Mouse (Mus musculus): Measurements from ENCODE around the gene Med23. TPM values are rescaled to one million over a fixed set of nuclear protein-coding genes. Genes with fewer than 3 reads are reported as not detected.

Med23 gene
- 9.7 TPM for polyA plus RNA-seq (2012; fragmentation: generic; extraction: Trizol)

- Histone ChIP-seq H3ac (ENCODE audit: control insufficient read depth, insufficient read length) (peak within 1 kb of the TSS; percentile 36), H3K27me3 (ENCODE audit: control insufficient read depth, insufficient read depth, insufficient read length) (no peaks in the 10 kb centered on the region), H3K4me2 (ENCODE audit: low read depth) (peak within 1 kb of the TSS; percentile 99), H3K79me2 (ENCODE audit: control insufficient read depth, insufficient read depth) (peaks cover 9% of the 10 kb centered on the region), H3K4me3 (peak within 1 kb of the TSS; percentile 54), H3K36me3 (ENCODE audit: control insufficient read depth, insufficient read depth) (peaks cover 14% of the 10 kb centered on the region)
- TF ChIP-seq REST (IDR thresholded peaks at IDR 0.05; ENCODE audit: insufficient read depth, insufficient read length) (no peak), POLR2A (IDR thresholded peaks at IDR 0.05; ENCODE audit: insufficient read length, low read depth) (peak; percentile 63), TCF12 (IDR thresholded peaks at IDR 0.05; ENCODE audit: insufficient read depth, poor library complexity, severe bottlenecking) (no peak), MYOD1 (IDR thresholded peaks at IDR 0.05; ENCODE audit: control insufficient read depth in 1 of 3, insufficient read length in 2 of 3, low read depth in 2 of 3) (no peak), MAX (IDR thresholded peaks at IDR 0.05; ENCODE audit: low read depth) (no peak), CEBPB (IDR thresholded peaks at IDR 0.05; ENCODE audit: insufficient read depth, poor library complexity, severe bottlenecking) (no peak), POLR2AphosphoS2 (IDR thresholded peaks at IDR 0.05; ENCODE audit: insufficient read length, low read depth) (peak; percentile 57), MYOG (IDR thresholded peaks at IDR 0.05; ENCODE audit: control insufficient read depth in 1 of 3, insufficient read depth in 1 of 3, insufficient read length in 2 of 3, low read depth in 2 of 3) (peak in 1 of 3 experiments; percentile 56), TCF3 (IDR thresholded peaks at IDR 0.05; ENCODE audit: insufficient read length, low read depth) (no peak), SRF (IDR thresholded peaks at IDR 0.05; ENCODE audit: control insufficient read depth, insufficient read length, low read depth) (no peak), USF1 (IDR thresholded peaks at IDR 0.05; ENCODE audit: low read depth) (no peak), E2F4 (IDR thresholded peaks at IDR 0.05; ENCODE audit: insufficient read depth) (peak; percentile 62)
Measured at GRCm38 (mm10) chr10:24869760-24870290, at the start of gene Med23. Med23 (plus strand) TSS chr10:24869986.

DNA sequence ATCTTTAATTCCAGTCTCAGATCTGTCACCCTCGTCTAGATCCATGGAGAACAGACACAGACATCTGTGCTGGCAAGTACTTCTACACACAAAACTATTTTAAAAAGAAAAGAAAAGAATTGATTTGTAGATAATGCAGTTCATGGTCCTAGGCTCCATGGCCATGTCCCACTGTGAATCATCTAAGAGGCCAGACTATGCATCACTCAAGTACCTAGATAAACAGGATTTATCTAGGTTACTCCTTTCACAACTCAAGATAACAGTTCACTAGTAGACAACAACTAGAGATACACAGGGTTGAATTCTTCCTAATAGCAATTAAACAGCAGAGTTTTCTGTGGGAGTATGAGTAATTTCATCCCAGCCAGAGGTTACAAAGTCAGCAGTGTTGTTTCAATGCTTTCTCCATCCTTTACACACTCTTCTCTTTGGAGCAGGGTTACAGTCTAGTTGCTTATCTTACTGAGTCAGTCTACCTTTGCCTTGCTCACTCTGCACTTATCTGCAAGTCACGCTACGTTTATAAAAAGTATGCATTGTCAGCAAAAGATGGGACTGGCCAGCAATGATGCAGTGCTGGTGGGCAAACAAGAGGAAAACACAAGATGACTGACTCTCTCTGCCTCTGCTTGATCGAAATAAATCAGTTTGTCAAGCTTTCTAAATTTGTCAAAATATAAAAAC, 47.7 kb upstream of the Med23 start:
- Histone ChIP-seq H3K36me3 (ENCODE audit: control insufficient read depth, insufficient read depth) (no peaks in the 10 kb centered on the region), H3K4me2 (ENCODE audit: low read depth) (peak overlapping the region; percentile 46), H3K4me3 (no peak overlapping the region), H3ac (ENCODE audit: control insufficient read depth, insufficient read length) (no peak overlapping the region), H3K79me2 (ENCODE audit: control insufficient read depth, insufficient read depth) (no peaks in the 10 kb centered on the region), H3K27me3 (ENCODE audit: control insufficient read depth, insufficient read depth, insufficient read length) (no peaks in the 10 kb centered on the region)
- no peak for TF ChIP-seq SRF (IDR thresholded peaks at IDR 0.05; ENCODE audit: control insufficient read depth, insufficient read length, low read depth)
- TF ChIP-seq TCF3 (IDR thresholded peaks at IDR 0.05; ENCODE audit: insufficient read length, low read depth): no peak
- TF ChIP-seq USF1 (IDR thresholded peaks at IDR 0.05; ENCODE audit: low read depth): no peak
- no peak for TF ChIP-seq MYOG (IDR thresholded peaks at IDR 0.05; ENCODE audit: control insufficient read depth in 1 of 3, insufficient read depth in 1 of 3, insufficient read length in 2 of 3, low read depth in 2 of 3)
- TF ChIP-seq E2F4 (IDR thresholded peaks at IDR 0.05; ENCODE audit: insufficient read depth): no peak
- no peak for TF ChIP-seq REST (IDR thresholded peaks at IDR 0.05; ENCODE audit: insufficient read depth, insufficient read length)
- no peak for TF ChIP-seq MYOD1 (IDR thresholded peaks at IDR 0.05; ENCODE audit: control insufficient read depth in 1 of 3, insufficient read length in 2 of 3, low read depth in 2 of 3)
- no peak for TF ChIP-seq MAX (IDR thresholded peaks at IDR 0.05; ENCODE audit: low read depth)
- no peak for TF ChIP-seq TCF12 (IDR thresholded peaks at IDR 0.05; ENCODE audit: insufficient read depth, poor library complexity, severe bottlenecking)
- no peak for TF ChIP-seq POLR2AphosphoS2 (IDR thresholded peaks at IDR 0.05; ENCODE audit: insufficient read length, low read depth)
- no peak for TF ChIP-seq POLR2A (IDR thresholded peaks at IDR 0.05; ENCODE audit: insufficient read length, low read depth)
- TF ChIP-seq CEBPB (IDR thresholded peaks at IDR 0.05; ENCODE audit: insufficient read depth, poor library complexity, severe bottlenecking): no peak

GRCm38 (mm10) chr10:24822842-24823241, 46.9 kb upstream of the Med23 start:
- no peaks in the 10 kb centered on the region for H3K79me2 ChIP-seq (ENCODE audit: control insufficient read depth, insufficient read depth)
- no peaks in the 10 kb centered on the region for H3K36me3 ChIP-seq (ENCODE audit: control insufficient read depth, insufficient read depth)
- no peak overlapping the region for H3ac ChIP-seq (ENCODE audit: control insufficient read depth, insufficient read length)
- no peak overlapping the region for H3K4me3 ChIP-seq
- no peaks in the 10 kb centered on the region for H3K27me3 ChIP-seq (ENCODE audit: control insufficient read depth, insufficient read depth, insufficient read length)
- TF ChIP-seq E2F4 (IDR thresholded peaks at IDR 0.05; ENCODE audit: insufficient read depth) (no peak), REST (IDR thresholded peaks at IDR 0.05; ENCODE audit: insufficient read depth, insufficient read length) (no peak), USF1 (IDR thresholded peaks at IDR 0.05; ENCODE audit: low read depth) (no peak), POLR2A (IDR thresholded peaks at IDR 0.05; ENCODE audit: insufficient read length, low read depth) (no peak), MYOG (IDR thresholded peaks at IDR 0.05; ENCODE audit: control insufficient read depth in 1 of 3, insufficient read depth in 1 of 3, insufficient read length in 2 of 3, low read depth in 2 of 3) (no peak), POLR2AphosphoS2 (IDR thresholded peaks at IDR 0.05; ENCODE audit: insufficient read length, low read depth) (no peak), MYOD1 (IDR thresholded peaks at IDR 0.05; ENCODE audit: control insufficient read depth in 1 of 3, insufficient read length in 2 of 3, low read depth in 2 of 3) (no peak), SRF (IDR thresholded peaks at IDR 0.05; ENCODE audit: control insufficient read depth, insufficient read length, low read depth) (no peak), CEBPB (IDR thresholded peaks at IDR 0.05; ENCODE audit: insufficient read depth, poor library complexity, severe bottlenecking) (no peak), TCF12 (IDR thresholded peaks at IDR 0.05; ENCODE audit: insufficient read depth, poor library complexity, severe bottlenecking) (no peak), TCF3 (IDR thresholded peaks at IDR 0.05; ENCODE audit: insufficient read length, low read depth) (no peak), MAX (IDR thresholded peaks at IDR 0.05; ENCODE audit: low read depth) (no peak)
- H3K4me2 ChIP-seq (ENCODE audit: low read depth): peak overlapping the region; percentile 46

DNA sequence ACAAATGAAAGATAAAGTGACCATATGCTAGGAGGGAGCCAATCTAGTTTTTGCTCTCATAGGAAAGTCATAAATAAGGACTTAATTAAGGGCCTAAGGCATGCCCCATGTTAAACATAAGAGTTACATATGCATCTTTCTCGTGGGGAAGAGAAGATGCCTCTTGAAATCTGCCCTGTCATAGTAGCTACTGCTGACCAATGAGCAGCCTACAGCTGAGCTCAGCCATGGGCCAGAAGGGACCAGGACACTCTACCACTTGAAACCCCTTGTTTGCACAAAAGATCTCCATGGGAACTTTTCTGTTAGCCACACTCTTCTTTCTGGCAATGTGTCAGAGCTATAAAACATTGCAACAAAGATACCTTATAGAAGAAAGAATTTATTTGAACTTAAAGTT, 46.5 kb upstream of the Med23 start:
- H3ac ChIP-seq (ENCODE audit: control insufficient read depth, insufficient read length): no peak overlapping the region
- no peak for TF ChIP-seq TCF3 (IDR thresholded peaks at IDR 0.05; ENCODE audit: insufficient read length, low read depth)
- TF ChIP-seq MYOD1 (IDR thresholded peaks at IDR 0.05; ENCODE audit: control insufficient read depth in 1 of 3, insufficient read length in 2 of 3, low read depth in 2 of 3): no peak
- TF ChIP-seq REST (IDR thresholded peaks at IDR 0.05; ENCODE audit: insufficient read depth, insufficient read length): no peak
- no peak for TF ChIP-seq MAX (IDR thresholded peaks at IDR 0.05; ENCODE audit: low read depth)
- TF ChIP-seq SRF (IDR thresholded peaks at IDR 0.05; ENCODE audit: control insufficient read depth, insufficient read length, low read depth): no peak
- no peak for TF ChIP-seq MYOG (IDR thresholded peaks at IDR 0.05; ENCODE audit: control insufficient read depth in 1 of 3, insufficient read depth in 1 of 3, insufficient read length in 2 of 3, low read depth in 2 of 3)
- no peaks in the 10 kb centered on the region for H3K27me3 ChIP-seq (ENCODE audit: control insufficient read depth, insufficient read depth, insufficient read length)
- peak overlapping the region; percentile 45 for H3K4me2 ChIP-seq (ENCODE audit: low read depth)
- H3K36me3 ChIP-seq (ENCODE audit: control insufficient read depth, insufficient read depth): no peaks in the 10 kb centered on the region
- no peak overlapping the region for H3K4me3 ChIP-seq
- no peaks in the 10 kb centered on the region for H3K79me2 ChIP-seq (ENCODE audit: control insufficient read depth, insufficient read depth)

All from myocyte (in vitro differentiated cells).